Mouse (Mus musculus): Measurements from ENCODE around the gene Tmc8.
A peak's percentile ranks its signal among the peaks of the same experiment; 100 is the strongest.

Gene Tmc8

DNA sequence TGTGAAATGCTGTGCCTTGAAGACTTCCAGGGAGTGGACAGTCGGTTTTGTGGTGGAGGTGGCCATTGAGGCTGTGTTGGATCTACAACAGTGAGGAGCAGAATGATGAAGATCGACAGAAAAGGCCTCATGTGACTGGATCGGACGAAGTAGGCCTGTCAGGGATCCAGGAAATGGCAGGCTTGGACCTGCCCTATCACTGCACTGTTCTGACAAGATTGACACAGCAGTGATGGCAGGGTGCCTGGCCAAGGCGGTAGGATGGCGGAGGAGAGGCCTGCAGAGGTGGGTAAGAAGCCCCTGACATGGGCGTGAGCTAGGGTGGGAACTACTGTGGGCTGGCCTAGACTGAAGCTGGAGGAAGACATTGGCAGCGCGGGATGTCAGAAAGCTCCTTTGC lies 17.6 kb upstream of the Tmc8 start:
- DNase-seq (ENCODE audit: low read depth, low spot score) = no peak
- H3K36me3 ChIP-seq (ENCODE audit: control insufficient read depth, insufficient read depth, low read length, poor library complexity, severe bottlenecking) = peaks cover 13% of the 10 kb centered on the region
- no peaks in the 10 kb centered on the region for H3K27me3 ChIP-seq (ENCODE audit: control insufficient read depth, insufficient read depth, low read length, poor library complexity, severe bottlenecking)

DNA sequence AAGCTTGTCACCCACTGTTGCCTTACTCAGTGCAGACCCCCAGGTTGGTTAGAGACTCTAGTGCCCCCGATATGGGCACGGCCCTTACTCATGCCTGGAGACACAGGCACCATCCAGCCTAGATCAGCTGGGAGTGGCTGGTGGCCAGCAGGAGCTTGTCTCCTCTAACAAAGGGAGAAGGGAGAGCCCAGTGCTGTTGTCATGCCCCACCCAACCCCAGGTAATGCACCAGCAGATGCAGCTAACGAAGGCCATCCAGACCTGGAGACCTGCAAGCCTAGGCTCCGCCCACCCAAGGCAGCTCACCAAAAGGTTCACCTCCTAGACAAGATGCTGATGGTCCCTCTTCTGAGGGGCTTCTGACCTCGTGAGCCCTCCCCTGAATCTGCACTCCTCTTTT lies 16.5 kb upstream of the Tmc8 start:
- Histone ChIP-seq H3K27me3 (ENCODE audit: control insufficient read depth, insufficient read depth, low read length, poor library complexity, severe bottlenecking) (no peaks in the 10 kb centered on the region), H3K36me3 (ENCODE audit: control insufficient read depth, insufficient read depth, low read length, poor library complexity, severe bottlenecking) (peaks cover 13% of the 10 kb centered on the region)
- DNase-seq (ENCODE audit: low read depth, low spot score) = no peak

DNA sequence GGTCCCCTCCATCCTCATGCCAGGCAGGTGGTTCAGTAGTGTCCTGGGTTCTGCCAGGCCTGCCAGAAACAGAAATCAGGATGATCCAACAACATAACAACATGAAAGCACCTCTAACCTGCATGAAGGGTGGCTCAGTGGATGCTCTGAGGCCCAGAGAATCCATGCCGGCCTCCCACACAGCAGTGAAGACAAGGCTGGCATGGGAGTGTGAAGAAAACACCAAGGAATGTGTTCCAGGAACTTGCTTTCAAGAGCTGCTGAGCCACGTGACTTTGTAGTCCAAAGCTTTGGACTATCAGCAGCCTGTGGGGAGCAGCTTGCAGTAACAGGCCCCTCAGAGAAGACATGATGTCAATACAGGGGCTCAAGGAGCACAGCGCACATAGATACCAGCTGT lies 15.6 kb upstream of the Tmc8 start:
- Histone ChIP-seq H3K27me3 (ENCODE audit: control insufficient read depth, insufficient read depth, low read length, poor library complexity, severe bottlenecking) (no peaks in the 10 kb centered on the region), H3K36me3 (ENCODE audit: control insufficient read depth, insufficient read depth, low read length, poor library complexity, severe bottlenecking) (peaks cover 11% of the 10 kb centered on the region)
- DNase-seq (ENCODE audit: low read depth, low spot score) = no peak

DNA sequence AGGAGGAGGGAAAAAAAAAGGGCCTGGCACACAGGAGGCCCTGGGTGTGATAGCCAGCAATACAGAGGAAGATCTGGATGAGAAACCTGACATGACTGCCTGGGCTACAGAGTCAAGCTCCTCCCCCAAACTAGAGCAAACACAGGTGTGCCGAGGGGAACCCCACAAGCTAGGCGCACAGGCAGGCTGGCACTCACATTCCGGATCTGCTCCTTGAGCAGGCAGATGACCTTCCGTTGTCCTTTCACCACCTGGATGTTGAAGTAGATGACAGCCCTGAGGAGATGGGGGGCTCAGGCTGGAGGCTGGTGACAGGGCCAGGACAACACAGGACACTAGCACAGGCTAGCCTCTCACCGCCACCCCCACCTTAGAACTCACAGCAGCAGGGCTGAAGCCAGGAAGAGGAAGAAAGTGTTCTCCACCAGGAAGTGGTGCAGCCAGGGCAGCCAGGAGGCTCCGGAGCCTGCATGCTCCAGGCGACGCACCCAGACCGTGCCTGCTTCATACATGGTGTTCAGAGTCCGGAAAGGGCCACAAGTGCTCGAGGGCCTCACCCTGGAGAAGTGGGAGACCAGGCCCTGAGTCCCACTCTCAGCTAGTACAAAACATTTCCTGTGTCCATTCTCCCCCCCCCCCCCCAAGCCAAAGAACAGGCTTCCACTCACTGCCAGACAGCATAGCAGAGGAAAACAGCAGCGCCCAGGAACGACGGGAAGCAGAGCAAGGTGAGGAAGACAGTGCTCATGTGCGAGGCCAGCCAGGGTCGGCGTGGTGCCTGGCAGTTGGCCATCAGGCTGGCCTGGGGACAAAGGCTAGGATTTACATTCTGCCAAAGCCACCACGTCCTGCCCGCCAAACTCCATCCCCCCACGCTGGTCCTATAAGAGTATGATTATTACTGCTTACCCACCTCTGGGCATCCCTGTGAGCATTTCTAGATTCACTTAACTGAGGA lies 12.9 kb upstream of the Tmc8 start:
- DNase-seq (ENCODE audit: low read depth, low spot score) = no peak
- H3K27me3 ChIP-seq (ENCODE audit: control insufficient read depth, insufficient read depth, low read length, poor library complexity, severe bottlenecking) = no peaks in the 10 kb centered on the region
- peaks cover 15% of the 10 kb centered on the region for H3K36me3 ChIP-seq (ENCODE audit: control insufficient read depth, insufficient read depth, low read length, poor library complexity, severe bottlenecking)

DNA sequence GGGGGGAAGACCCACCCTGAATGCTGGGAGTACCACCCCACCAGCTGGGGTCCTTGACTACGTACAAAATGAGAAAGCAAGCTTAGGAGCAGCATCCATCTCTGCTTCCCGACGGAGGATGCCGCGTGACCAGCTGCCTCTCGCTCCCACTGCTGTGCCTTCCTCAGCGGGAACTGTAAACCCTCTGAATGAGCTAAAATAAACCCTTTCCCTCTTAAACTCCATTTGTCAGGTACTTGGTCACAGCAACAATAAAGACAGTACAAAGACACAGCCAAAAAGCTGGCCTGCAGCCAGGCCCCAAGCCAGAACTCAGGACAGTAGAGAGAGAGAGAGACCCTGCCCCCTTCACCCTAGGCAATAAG lies 12.2 kb upstream of the Tmc8 start:
- Histone ChIP-seq H3K27me3 (ENCODE audit: control insufficient read depth, insufficient read depth, low read length, poor library complexity, severe bottlenecking) (no peaks in the 10 kb centered on the region), H3K36me3 (ENCODE audit: control insufficient read depth, insufficient read depth, low read length, poor library complexity, severe bottlenecking) (peaks cover 15% of the 10 kb centered on the region)
- no peak for DNase-seq (ENCODE audit: low read depth, low spot score)

DNA sequence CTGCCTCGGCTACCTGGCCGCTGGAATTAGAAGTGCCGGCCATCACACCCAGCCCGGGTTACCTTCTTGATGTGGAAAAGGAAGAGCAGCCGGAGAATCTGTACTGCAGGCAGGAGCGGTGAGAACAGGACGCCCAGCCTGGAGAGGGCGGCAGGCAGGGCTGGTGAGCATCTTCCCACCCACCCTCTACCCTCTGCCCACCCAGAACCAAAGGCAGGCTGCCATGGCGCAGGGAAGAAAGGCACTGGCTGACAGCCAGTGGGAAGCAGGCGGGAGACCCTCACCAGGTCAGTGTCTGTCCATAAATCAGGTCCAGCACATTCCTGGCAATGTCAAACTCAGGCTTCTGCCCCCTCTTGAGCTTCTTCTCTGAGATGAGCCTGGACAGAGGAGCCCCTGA lies 11.5 kb upstream of the Tmc8 start:
- no peak for DNase-seq (ENCODE audit: low read depth, low spot score)
- peaks cover 17% of the 10 kb centered on the region for H3K36me3 ChIP-seq (ENCODE audit: control insufficient read depth, insufficient read depth, low read length, poor library complexity, severe bottlenecking)
- no peaks in the 10 kb centered on the region for H3K27me3 ChIP-seq (ENCODE audit: control insufficient read depth, insufficient read depth, low read length, poor library complexity, severe bottlenecking)

DNA sequence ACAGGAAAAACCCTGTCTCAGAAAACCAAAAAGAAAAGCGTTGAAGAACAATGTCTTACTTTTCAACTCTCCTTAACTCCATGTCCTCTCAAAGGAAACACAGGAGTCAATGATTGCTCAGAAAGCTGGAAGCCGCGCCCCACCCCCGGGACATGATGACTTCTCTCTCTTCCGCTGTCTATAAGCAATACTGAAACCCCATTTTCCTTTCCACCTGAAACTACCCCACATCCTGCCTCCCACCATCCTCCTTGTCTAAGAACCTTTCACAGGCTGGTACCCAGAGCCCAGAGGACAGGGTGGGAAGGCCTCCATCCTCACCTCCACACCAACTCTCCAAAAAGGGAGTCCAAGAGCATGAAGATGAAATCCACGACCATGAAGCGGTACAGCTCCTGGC lies 9.5 kb upstream of the Tmc8 start:
- Histone ChIP-seq H3K36me3 (ENCODE audit: control insufficient read depth, insufficient read depth, low read length, poor library complexity, severe bottlenecking) (peaks cover 15% of the 10 kb centered on the region), H3K27me3 (ENCODE audit: control insufficient read depth, insufficient read depth, low read length, poor library complexity, severe bottlenecking) (no peaks in the 10 kb centered on the region)
- DNase-seq (ENCODE audit: low read depth, low spot score) = no peak

DNA sequence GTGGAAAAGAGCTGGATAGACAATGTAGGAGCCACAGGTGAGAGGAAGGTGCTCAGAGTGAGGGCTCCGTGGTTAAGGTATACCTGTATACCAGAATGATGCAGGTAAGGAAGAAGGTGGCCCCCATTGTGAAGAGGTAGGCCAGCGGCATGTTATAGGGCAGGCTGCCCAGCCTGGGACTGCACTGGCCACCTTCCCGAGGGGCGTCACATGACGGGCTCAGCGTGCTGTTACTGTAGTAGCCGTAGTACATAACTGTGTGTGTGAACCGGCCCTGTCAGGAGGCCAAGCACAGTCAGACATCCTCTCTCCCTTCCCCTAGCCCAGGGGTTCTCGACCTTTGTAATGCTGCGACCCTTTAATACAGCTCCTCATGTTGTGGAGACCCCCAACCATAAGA lies 7.0 kb upstream of the Tmc8 start:
- no peak for DNase-seq (ENCODE audit: low read depth, low spot score)
- no peaks in the 10 kb centered on the region for H3K27me3 ChIP-seq (ENCODE audit: control insufficient read depth, insufficient read depth, low read length, poor library complexity, severe bottlenecking)
- peaks cover 12% of the 10 kb centered on the region for H3K36me3 ChIP-seq (ENCODE audit: control insufficient read depth, insufficient read depth, low read length, poor library complexity, severe bottlenecking)

DNA sequence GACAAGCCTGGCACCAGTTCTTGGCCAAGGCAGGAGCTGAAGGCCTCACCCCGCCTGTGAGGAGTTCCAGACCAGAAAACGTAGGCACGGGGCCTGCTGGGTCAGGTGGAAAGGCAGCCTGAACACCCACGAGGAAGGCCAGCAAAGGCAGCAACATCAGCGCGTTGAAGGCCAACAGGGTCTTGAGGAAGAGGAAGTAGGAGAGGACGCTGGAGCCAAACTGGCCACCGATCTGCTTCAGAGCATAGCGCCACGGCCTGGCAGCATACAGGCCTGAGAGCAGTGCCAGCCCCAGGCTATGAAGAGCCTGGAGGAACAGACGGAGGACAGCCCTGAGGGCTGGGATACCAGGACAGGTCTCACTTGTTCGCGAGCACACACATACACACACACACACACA lies 6.3 kb upstream of the Tmc8 start:
- H3K27me3 ChIP-seq (ENCODE audit: control insufficient read depth, insufficient read depth, low read length, poor library complexity, severe bottlenecking) = no peaks in the 10 kb centered on the region
- DNase-seq (ENCODE audit: low read depth, low spot score) = no peak

DNA sequence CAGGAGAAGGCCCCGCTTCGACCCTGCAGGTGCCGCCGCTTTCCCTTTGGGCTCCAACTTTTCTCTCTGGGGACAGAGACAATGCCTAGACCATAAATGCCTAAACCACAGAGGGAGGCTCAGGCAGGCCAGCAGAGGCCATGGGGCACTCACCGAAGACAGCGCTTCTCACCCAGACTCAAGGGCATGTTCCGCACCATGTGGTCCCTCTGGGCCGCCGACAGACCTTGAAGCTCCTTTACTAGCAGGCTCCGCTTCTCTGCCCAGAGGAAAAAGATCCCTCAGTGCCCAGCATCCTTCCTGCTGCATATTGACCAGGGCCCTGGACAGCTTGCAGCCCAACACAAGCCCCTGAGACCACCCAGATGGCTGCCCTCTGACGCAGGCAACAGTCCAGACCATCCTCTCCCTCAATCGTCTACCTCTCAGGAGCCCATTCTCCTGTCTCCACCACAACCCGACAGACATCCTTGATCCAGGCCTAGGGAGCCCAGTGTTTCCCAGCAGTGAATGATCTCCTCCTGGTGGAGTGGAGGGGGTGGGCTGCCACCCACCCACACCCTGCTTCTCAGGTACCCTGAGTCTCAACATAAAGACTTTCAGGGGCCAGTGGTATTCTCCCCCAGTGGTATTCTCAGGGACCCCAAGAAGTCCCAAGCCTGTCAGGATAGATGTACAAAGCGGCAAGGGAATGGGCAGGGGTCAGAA lies 5.6 kb upstream of the Tmc8 start:
- H3K36me3 ChIP-seq (ENCODE audit: control insufficient read depth, insufficient read depth, low read length, poor library complexity, severe bottlenecking) = peaks cover 12% of the 10 kb centered on the region
- no peaks in the 10 kb centered on the region for H3K27me3 ChIP-seq (ENCODE audit: control insufficient read depth, insufficient read depth, low read length, poor library complexity, severe bottlenecking)
- DNase-seq (ENCODE audit: low read depth, low spot score) = no peak

More for the DNA sequence above, 6.3 kb upstream of the Tmc8 start:
- H3K36me3 ChIP-seq (ENCODE audit: control insufficient read depth, insufficient read depth, low read length, poor library complexity, severe bottlenecking) = peaks cover 12% of the 10 kb centered on the region

DNA sequence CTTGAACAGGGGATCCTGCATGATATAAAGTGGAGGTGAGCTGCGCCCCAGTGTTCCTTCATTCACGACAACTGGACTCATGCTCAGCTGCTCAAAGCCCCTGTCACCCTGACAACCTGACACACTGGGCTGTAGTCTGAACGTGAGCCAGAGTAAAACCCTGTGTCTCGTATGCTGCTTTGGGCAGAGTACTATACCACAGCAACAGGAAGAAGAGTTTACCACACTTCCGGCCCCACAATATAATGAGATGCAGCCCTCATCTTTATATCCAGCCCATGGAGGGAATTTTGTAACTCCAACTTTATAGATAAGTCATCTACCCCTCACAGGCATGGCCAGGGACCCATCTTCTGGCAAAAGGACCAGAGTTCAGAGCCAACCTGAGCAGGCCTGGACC lies 4.8 kb upstream of the Tmc8 start:
- H3K36me3 ChIP-seq (ENCODE audit: control insufficient read depth, insufficient read depth, low read length, poor library complexity, severe bottlenecking) = peaks cover 12% of the 10 kb centered on the region
- no peaks in the 10 kb centered on the region for H3K27me3 ChIP-seq (ENCODE audit: control insufficient read depth, insufficient read depth, low read length, poor library complexity, severe bottlenecking)
- peak; percentile 40 for DNase-seq (ENCODE audit: low read depth, low spot score)

DNA sequence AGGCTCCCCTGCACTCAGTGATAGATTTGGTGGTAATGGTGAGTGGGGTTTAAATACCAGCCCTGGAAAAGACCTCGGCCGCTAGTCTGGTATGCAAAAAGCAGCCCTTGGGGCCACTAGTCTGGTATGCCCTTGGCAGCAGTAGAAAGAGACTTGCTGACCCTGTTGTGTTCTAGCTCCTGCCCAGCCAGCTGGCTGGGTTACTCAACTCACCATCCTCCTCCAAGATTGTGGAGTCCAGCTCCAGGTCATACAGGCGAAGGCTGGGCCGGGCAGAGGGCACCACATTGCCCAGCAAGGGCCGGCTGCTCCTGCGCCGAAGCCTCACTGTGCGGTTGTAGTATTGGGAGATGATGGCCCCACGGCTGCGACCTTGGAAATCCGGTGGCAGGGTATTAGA lies 3.8 kb upstream of the Tmc8 start:
- no peak for DNase-seq (ENCODE audit: low read depth, low spot score)
- Histone ChIP-seq H3K36me3 (ENCODE audit: control insufficient read depth, insufficient read depth, low read length, poor library complexity, severe bottlenecking) (peaks cover 8% of the 10 kb centered on the region), H3K27me3 (ENCODE audit: control insufficient read depth, insufficient read depth, low read length, poor library complexity, severe bottlenecking) (no peaks in the 10 kb centered on the region)

DNA sequence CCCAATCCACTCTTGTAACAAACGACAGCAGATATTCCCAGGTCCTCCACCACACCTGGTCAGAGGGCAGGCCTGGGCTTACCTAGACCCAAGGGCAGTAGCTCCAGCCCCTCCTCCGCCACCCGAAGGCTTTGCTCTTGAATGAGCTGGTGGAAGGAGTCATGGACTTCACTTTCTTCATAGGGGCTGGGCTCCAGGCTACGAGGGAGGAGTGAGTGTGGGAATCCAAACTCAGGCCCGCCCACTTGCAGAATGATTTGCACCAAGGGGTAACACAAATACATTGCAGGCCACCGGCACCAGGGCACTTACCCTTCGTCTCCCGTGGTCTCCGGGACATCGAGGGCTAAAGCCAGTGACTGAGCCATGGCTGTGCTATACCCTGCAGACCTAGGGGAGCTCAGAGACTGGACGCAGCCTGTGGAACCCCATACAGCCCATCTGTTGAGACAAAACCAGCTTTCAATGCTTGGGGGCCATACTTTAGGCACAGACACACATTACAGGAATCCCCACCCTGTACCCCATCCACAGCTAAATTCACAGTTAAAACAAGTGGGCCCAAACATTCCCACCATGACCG lies 2.9 kb upstream of the Tmc8 start:
- no peak for DNase-seq (ENCODE audit: low read depth, low spot score)
- no peaks in the 10 kb centered on the region for H3K27me3 ChIP-seq (ENCODE audit: control insufficient read depth, insufficient read depth, low read length, poor library complexity, severe bottlenecking)
- H3K36me3 ChIP-seq (ENCODE audit: control insufficient read depth, insufficient read depth, low read length, poor library complexity, severe bottlenecking) = peaks cover 8% of the 10 kb centered on the region

DNA sequence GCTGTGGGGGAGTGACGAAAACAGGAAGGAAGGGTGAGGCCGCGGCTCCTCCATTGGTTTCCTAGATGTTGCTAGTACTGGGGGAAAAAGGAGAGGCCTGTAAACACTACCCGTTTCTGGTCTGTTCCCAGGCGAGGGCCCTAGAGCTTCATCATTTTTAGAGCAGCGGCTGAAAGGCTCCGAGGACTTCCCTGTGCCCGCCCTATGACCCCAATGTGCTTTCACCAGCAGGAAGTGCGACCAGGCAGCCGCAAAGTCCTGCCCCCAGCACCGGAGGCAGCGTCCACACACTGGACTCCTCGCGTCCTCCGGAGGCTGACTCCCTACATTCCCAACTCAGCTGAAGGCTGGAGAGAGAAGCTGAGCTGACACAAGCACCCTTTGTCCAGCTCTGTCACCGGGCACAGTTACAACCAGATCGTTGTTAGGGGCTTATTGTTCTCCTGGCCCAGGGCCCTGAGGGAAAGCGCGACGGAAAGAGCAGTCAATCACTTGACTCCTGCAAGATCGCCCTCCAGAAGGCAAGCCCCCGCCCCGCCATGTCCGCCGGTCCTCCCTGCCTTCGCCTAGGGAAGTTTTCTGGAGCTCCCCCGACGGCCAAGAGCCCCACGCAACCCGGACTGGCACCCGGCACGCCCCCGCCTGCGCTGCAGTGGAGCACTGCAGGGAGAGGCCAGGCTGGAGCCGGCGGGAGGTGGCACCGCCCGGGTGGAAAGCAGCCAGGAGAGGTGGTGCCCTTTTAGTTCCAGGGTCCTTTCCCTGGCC lies 2.3 kb upstream of the Tmc8 start:
- Histone ChIP-seq H3K36me3 (ENCODE audit: control insufficient read depth, insufficient read depth, low read length, poor library complexity, severe bottlenecking) (peaks cover 9% of the 10 kb centered on the region), H3K27me3 (ENCODE audit: control insufficient read depth, insufficient read depth, low read length, poor library complexity, severe bottlenecking) (no peaks in the 10 kb centered on the region)
- peak; percentile 61 for DNase-seq (ENCODE audit: low read depth, low spot score)

DNA sequence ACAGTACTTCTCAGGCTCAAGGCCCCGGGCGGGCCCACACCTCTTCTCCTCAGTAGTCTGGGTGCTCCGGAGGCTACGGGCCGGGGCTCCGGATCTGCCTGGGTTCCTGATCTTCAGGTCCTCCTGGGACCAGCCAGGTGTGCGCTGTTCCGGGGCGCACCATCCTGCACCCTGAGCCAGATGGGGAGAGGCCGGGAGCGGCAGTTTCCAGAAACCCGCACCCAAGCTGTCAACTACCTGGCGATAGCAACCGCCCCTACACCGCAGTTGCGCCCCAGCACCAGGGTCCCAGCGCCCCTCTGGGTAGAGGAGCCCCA lies 1.7 kb upstream of the Tmc8 start:
- no peak for DNase-seq (ENCODE audit: low read depth, low spot score)
- peaks cover 9% of the 10 kb centered on the region; the same call in 1 of the 2 replicates for H3K36me3 ChIP-seq (ENCODE audit: control insufficient read depth, insufficient read depth, low read length, poor library complexity, severe bottlenecking)
- no peaks in the 10 kb centered on the region for H3K27me3 ChIP-seq (ENCODE audit: control insufficient read depth, insufficient read depth, low read length, poor library complexity, severe bottlenecking)

All from splenic B cell, adult 2 months (primary cell).